ENCODE assay signal across 9 mouse cellular contexts in the genomic region with DNA sequence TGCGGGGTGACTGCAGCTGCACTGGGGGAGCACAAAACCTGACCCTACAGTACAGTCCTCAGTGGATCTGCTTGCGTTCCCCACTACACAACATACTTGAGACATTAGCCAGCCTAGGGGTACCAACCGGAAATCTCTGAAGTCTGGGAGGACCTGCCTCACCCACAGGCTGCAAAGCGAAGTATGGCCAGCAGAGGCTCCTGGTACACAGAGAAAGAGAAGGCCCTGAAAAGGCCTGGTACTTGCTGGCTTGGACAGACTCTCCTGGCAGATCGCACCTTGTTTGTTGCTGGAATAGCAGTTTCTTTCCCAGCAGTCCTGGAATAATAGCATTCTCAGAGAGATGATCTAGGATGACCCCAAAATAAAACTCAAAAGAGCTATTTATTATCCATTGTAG.
DNase-seq lines count a peak whose midpoint lies in the region; ATAC-seq and TF ChIP-seq lines count a peak whose summit lies in the region.
"Had no signal": no experiment of that assay in that cellular context is flagged by ENCODE, and none has a peak within 500 bp of the region (broad histone marks: within the 10 kb centered on the region; RNA-seq: fewer than 3 reads in every experiment).

No protein-coding gene starts in this region.

- 72% methylated on average over 5 of the region's 5 CpGs for WGBS in hindbrain, postnatal 0 days

- no peaks in the 10 kb centered on the region; the same call in 1 of the 2 replicates for H3K36me3 ChIP-seq in hindbrain, postnatal 0 days (ENCODE audit: insufficient read depth, low read length)

- H3K4me2 ChIP-seq in hindbrain, postnatal 0 days (ENCODE audit: low read depth, low read length), result no peak overlapping the region
- H3K4me2 ChIP-seq: limb, embryonic 13.5 days had no signal

- TF ChIP-seq CTCF in hindbrain, postnatal 0 days (IDR thresholded peaks at IDR 0.05; ENCODE audit: low read depth), result peak; percentile 85

- no peaks in the 10 kb centered on the region for H3K9me3 ChIP-seq in hindbrain, postnatal 0 days (ENCODE audit: low read length)
- H3K9me3 ChIP-seq: limb, embryonic 13.5 days had no signal

- H3K27ac ChIP-seq in hindbrain, postnatal 0 days, result no peak overlapping the region
- H3K27ac ChIP-seq: limb, embryonic 13.5 days had no signal

- peak; percentile 57 for ATAC-seq in hindbrain, postnatal 0 days
- ATAC-seq in inflammation-experienced regulatory T-cells, adult 6 months, result no peak

- no peaks in the 10 kb centered on the region; the same call in 1 of the 2 replicates for H3K4me1 ChIP-seq in hindbrain, postnatal 0 days (ENCODE audit: insufficient read depth, low read length)

- no peak overlapping the region for H3K4me3 ChIP-seq in hindbrain, postnatal 0 days (ENCODE audit: low read length)
- H3K4me3 ChIP-seq: limb, embryonic 13.5 days had no signal

- H3K9ac ChIP-seq in hindbrain, postnatal 0 days (replicated peaks; ENCODE audit: low read length), result no peak overlapping the region
- H3K9ac ChIP-seq: limb, embryonic 13.5 days had no signal

- peak; percentile 72 for DNase-seq in layer of hippocampus, adult 11-12 months (ENCODE audit: low spot score)
- no peak for DNase-seq in layer of hippocampus, adult 9-10 months (ENCODE audit: low spot score)
- peak; percentile 76 for DNase-seq in R1 (ENCODE audit: low read depth, low spot score)
- peak; percentile 47 to 71 for DNase-seq in cerebellum, postnatal 4 days (ENCODE audit: low spot score in 2 of 2)
- DNase-seq in hindbrain, postnatal 0 days (ENCODE audit: low spot score), result peak; percentile 81
- DNase-seq in left cerebral cortex, postnatal 4 days, result peak; percentile 69
- peak; percentile 78 to 83 for DNase-seq in right cerebral cortex, postnatal 10 days (ENCODE audit: low spot score in 2 of 2)

- intact Hi-C loops in left cerebral cortex, postnatal 4 days (cut with DNase I), result loop anchor here (10.0 kb wide), 1 partner anchor 79 kb away; the partner anchor contains the start of gene Ppp4r1

- H3K27me3 ChIP-seq in hindbrain, postnatal 0 days (ENCODE audit: insufficient read depth, low read length), result no peaks in the 10 kb centered on the region
- H3K27me3 ChIP-seq: limb, embryonic 13.5 days had no signal
